Mouse (Mus musculus): Measurements from ENCODE around the gene Dlgap1.

DNA sequence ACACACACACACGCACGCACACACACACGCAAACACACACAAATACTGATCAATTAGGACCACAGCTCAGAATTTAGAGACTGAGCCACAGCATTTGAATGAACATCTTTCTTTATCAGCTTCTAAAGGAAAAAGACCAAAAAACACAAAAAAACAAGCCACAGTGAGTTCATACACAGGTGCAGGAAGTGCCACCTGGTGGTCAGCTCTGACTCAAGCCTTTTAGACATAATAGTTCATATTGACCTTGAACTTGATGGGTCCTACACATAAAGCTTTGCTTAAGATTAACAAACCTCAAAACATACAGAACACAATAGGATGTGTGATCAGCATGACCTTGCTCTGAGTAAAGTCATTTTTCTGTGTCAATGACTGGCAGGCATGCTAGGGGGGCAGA lies 814.4 kb downstream of the Dlgap1 start:
- TF ChIP-seq CTCF (IDR thresholded peaks at IDR 0.05; ENCODE audit: low read depth) (peak; percentile 34), EP300 (IDR thresholded peaks at IDR 0.05; ENCODE audit: low read depth) (no peak)
